Mouse (Mus musculus) thymus, postnatal 36 days (tissue): ENCODE results near the gene Poc1b.

ENCODE experiments used
- DNase-seq, 2 experiments: peaks; one replicate each; pipeline ENCODE4 v3.0.0; 2022; ENCODE audit warnings: mixed read lengths in 2 of 2

Gene Poc1b

DNA sequence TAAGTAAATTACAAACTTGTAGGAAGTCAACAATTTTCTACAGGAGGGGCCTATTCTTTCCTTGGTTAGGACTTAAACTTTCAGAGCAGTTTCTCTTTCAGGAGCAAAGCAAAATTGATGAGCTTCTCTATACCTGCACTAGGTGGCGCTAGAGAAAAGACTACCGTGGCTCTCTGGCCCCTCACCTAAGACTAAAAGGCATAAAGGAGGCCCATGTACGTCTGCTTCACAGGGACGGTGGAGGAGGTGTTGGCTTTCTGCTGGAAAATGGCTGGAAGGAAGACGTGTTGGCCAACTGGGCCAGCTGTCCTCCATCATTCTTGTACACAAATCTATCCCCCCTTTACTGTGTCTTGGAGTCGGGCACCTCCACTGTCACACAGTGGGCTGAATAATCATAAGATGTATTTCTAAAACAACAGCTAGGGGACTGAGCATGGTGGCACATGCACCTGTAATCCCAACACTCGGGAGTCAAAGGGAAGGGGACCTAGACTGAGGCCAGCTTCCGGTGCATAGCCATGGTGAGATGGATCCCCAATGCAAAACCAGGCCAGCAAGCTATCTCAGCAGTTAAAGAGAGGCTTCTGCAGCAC is 55.2 kb downstream of the Poc1b start:
- DNase-seq, result peak; percentile 30 to 33

DNA sequence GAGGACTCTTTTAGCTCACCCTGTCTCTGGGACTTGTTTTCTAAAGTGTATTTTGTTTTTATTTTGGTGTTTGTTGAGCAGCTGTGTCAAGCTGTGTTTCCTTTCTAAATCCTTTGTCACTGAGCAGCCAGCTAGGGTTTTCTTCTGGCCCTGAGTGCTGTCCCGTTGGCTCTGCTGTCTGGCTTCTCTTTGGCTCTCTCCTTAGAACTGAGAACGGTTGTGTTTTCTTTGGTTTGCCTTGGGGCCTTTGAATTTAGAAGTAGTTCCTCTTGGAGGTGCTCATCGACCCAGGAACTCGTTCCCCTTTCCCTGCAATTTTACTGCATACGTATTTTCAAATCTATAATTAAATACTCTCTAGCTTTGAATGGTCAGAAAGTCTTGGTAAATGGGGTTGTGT is 56.2 kb downstream of the Poc1b start:
- DNase-seq, result no peak

DNA sequence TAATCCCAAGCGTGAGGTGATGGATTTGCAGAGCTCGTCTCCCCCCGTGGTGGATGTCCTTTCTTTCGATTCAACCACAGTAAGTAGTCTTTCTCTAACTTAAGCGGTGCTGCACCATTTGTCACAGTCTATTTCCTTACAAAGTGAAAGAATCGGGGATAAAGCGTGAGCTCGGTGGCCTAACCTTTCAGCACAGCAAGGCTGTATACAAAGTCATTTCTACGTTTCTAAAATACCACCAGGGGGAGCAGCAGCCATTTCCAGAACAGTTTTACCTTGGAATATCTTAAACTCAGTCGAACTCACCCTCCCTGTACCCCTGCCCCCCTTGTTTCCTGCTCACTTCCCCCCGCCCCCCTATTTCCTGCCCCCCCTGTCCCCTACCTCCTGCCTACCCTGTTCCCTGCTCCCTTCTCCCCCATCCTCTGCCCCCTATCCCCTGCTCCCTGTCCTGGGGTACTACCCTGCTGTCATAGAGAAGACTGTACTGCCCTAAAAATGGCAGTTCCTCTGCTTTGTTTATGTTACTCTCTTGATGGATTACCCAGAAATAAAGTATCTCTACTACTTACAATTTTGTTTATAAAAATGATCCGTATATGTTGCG is 58.1 kb downstream of the Poc1b start:
- DNase-seq, result no peak

DNA sequence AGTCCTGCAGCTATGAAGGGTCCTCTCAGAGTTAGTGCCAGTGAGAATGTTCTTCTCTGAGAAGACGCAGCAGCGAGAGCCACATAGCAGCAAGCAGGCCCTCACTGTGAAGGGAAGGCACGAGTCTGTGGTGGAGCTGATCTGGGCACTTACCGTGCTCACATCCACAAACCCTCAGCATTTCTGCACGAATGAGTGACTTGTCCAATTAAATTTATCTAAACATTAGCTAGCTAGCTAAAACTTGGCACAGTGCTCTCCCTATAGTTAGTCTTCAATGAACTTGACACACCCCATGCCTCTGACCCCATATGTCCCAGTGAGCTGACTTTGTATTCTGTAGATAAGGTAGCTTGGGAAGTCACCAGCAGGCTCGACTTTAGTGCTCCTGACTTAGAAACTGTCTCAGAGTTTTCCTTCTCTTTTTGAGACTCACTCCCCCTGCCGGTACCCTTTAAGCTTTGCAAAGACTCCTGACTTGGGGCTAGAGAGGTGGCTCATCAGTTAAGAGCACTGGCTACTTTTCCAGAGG is 59.0 kb downstream of the Poc1b start:
- DNase-seq, result no peak

DNA sequence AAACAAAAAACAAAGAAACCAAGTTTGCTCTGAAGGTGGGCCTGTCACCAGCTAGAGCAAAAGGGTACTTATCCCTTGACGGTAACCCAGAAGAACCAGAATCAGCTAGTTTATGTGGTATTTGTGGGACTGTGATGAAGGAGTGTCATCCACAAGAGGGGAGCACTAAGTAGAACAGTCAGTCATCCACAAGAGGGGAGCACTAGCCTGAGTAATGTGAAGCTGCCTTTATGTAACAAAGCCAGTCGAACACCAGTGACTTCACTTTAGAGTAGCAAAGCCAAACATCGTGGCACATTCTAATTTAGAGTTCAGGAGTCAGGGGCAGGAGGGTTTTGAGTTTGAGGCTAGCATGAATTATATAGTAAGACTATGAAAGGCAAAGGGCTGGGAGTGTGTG is 59.6 kb downstream of the Poc1b start:
- no peak for DNase-seq

DNA sequence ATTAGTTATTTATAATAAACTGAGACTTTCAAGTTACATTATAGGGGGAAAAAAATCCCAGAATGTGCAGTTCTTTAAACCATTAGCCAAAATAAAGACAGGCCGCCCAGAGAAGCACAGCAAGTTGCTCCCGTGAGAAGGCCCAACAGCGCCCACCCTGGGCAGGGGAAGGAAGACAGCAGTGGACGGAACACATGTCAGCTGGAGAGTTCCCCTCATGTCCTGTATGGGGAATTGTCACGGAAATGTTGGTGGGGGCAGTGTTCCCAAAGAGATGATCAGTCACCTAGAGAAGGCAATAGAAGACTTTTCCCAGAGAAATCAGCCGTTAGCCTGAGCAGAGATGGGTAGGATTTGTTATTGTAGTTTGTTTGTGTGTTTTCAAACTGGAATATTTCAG is 61.6 kb downstream of the Poc1b start:
- peak in 1 of 2 experiments; percentile 34 for DNase-seq

DNA sequence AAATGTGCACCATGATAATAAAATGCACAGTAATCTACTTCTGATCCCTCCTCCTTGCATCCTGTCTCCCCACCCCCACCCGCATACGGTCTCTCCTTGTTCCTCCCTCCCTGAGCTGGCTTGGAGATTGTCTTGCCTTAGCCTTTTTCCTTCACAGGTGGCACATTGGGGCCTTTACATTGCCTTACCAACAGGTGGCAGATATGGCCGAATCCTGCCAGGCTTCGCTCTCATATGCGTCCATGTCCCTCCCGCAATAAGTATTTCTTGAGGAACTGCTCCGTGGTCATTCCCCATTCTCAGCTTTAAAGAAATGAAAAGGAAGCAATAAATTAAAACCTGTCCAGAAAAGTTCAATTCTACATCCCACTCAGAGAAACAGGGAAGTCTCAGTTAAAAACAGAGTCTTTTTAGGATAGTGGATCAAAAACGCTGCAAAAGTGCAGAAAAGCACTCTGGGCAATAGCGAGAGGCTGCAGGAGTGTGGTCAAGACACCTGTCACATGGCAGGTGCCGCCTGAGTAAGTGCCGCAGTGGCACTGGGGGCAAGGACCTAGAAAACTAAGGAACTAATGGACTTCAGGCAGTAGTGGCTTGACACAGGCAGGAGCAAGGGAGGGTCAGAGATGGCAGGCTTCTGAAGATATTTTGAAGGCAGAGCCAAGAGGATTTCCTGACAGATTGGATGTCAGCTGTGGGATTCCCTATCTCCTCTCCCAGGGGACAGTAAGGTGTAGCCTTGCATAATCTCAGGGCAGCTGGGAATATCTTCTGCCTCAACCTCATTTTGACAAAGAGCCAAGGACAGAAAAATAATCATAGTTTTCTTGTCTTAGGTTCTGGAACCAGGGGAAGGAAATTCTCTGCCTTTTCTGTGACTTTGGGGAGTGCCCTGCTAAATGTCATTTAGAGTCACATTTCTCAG is 62.3 kb downstream of the Poc1b start:
- DNase-seq, result peak; percentile 38 to 56

DNA sequence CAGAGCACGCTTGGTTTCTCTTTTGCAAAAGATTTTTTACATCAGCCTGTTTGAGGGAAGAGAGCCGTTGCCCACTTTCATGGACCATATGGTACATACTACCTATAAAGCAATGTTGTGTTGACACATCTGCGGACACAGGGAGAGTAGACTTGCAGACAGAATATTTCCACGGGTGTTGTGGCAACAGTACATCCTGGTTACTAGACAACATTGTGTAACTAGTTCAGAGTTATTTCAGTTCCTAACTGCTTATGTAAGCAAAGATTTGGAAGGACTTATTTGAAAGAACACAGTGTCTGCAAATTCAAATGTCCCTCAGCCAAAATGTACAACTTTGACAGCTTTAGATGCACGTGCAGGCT is 62.9 kb downstream of the Poc1b start:
- DNase-seq, result no peak

DNA sequence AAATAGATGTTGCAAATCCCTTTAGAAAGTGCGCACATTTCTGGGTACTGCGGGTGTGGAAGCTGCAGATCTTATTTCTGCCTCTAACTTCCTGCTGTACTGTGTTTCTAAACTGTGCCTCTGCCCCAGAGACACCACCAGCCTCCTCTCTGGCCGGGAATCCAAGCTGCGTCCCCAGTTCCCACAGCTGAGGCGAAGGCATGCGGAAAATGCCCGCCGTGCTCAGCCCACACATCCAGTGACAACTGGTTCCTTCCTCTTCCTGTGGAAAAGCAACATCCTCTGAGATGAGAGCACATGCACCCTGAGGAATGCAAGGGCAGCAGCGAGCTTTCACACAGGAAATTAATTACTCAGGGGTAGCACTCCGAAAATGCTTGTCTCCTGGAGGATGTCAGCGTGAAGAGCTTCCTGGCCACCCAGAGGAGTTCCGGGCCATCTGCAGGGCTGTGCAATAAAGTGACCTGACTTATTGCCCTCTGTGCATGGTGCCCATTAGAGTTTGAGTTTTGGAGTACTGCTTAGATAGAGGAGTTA is 65.2 kb downstream of the Poc1b start:
- DNase-seq, result peak; percentile 51 to 52

DNA sequence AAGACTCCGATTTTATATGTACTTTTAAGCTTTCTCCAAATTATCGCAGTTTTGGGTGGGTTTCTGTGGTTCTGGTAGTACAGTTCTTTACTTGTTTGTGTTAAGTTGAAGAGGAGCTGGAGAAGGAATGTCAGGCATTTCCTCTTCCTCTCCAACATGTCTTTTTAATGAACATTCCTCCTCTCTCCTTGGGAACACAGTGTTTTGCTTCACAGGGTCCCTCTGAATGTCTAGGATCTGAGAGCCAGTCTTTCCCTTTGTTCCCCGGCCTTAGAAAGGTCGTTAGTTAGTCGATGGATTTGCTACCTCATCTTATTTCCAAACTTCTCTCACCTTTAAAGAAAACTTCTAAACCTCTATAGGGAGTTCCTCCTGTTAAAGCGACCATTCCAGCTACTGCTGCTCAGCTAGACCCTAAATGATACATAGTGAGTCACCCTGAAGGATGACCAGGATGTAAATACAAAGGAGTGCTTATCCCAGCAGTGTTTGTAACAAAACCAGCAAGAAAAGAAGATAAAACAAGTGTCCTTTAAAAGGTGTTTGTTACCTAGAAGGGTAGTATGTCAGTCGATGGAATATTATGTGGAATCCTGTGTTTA is 66.2 kb downstream of the Poc1b start:
- DNase-seq, result no peak

DNA sequence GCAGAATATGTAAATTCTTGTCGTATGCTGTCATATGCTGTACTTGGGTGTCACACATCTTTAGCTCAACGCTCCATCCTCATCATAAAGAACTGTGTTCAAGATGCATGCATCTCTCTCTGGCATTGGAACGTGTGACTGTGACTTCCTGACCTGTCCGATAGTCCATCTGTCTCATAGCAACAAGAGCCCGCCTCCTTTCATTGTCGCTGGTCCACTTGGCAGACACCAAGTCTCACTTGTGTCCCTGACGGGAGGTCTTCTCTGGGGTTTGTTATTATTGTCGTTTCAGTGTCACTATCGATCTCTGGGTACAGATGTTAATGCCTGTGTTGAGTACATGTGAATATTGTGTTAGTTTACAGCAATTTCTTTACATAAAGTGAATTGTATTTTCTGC is 70.1 kb downstream of the Poc1b start:
- no peak for DNase-seq

DNA sequence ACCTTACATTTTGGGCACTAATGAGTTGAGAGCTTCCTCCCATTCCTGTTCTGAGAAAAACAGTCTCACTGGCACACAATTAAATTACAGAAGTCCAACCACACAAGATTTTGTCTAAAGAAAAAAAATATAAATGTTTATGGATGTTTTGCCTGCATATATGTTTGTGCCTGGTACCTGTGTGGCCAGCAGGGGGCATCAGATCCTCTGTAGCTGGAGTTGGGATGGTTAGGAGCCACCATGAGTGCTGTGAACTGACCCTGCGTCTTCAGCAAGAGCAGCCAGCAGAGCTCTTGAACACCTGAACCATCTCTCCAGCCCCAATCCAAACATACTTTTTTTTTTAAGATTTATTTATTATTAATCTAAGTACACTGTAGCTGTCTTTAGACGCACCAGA is 71.3 kb downstream of the Poc1b start:
- DNase-seq, result no peak

DNA sequence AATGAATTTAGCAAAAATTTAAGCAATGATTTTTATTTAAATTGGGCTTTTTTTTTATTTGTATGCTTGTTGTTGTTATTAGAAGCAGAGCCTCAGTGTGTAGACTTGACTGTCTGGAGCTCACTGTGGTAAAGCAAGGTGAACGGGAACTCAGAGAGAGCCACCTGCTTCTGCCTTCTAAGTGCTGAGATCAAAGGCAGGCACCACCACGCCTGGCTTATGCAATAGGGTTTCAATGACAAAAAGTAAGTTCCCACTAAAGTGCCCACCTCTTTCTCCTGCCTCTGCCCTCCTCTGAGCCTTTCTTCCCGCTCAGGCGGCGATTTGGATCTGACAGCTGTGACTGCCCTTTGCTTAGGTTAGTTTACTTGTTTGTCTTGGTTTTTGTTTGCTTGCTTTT is 72.3 kb downstream of the Poc1b start:
- peak in 1 of 2 experiments; percentile 49 for DNase-seq

DNA sequence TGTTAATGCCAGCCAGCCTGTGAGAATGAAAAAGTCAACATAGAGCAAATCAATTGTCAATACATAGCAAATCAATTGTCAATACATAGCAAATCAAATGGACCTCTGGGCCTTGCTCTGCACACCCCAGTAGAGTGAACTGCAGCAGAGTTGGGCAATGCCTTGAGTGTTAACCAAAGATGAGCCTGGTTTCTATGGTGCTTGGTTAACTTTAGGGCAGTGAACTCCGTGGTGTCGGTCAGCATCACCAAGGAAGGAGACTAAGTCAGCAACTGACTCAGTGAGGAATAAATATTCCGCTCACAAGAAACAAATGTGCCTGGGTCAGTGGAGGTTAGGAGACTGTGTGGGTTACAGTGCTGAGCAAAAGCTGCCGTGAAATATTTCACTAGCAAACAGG is 72.7 kb downstream of the Poc1b start:
- no peak for DNase-seq

DNA sequence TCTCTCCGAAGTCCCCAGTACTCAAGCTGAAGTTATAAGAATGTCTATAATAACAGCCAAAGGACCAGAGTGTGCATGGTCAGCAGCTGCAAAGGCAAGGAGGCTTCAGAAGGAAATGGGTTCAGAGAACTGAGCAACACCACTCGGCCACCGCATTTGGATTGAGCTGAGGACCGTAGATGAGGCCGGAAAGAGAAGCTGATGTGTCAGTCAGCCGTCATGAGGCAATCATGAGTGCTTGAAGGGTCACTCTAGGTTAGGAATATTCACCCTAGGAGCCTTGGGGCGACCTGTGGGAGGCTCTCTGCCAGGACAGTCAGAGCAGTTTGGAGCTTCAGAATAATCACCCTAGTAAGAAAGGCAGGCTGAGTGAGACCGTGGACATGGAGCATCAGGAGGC is 74.7 kb downstream of the Poc1b start:
- no peak for DNase-seq

DNA sequence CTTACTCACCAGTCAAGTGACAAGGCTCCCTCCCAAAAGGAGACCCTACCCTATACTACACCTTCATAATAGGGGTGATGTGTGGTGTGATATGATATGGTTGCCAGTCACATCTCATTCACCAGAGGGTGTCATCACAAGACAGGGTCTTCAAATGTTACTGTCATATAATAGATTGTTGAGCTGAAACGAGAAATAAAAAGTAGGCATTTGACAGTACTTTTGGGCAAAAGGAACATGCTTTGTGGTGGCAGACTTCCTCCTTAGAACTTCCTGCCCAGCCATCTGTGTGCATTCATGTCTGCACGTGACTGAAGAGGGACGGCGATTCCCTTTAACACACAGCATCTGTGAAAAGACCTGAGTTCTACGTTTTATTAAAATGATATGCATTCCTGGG is 75.3 kb downstream of the Poc1b start:
- DNase-seq, result peak; percentile 48 to 69

DNA sequence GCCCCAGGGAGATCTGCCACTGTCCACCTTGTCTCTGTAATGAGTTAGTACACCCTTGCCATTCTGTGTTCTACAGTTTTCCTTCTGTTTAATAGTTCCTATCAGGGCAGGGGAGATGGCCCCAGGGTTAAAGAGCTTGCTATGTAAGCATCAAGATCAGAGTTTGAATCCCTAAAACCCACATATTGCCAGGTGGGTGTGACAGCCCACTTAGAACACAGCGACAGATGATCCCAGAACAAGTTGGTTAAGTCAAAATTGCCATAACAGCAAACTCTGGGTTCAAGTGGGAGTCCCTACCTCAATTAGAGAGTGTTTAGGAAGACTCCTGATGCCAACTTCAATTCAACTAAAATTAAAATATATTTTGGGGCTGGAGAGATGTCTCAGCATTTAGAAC is 81.3 kb downstream of the Poc1b start:
- no peak for DNase-seq

DNA sequence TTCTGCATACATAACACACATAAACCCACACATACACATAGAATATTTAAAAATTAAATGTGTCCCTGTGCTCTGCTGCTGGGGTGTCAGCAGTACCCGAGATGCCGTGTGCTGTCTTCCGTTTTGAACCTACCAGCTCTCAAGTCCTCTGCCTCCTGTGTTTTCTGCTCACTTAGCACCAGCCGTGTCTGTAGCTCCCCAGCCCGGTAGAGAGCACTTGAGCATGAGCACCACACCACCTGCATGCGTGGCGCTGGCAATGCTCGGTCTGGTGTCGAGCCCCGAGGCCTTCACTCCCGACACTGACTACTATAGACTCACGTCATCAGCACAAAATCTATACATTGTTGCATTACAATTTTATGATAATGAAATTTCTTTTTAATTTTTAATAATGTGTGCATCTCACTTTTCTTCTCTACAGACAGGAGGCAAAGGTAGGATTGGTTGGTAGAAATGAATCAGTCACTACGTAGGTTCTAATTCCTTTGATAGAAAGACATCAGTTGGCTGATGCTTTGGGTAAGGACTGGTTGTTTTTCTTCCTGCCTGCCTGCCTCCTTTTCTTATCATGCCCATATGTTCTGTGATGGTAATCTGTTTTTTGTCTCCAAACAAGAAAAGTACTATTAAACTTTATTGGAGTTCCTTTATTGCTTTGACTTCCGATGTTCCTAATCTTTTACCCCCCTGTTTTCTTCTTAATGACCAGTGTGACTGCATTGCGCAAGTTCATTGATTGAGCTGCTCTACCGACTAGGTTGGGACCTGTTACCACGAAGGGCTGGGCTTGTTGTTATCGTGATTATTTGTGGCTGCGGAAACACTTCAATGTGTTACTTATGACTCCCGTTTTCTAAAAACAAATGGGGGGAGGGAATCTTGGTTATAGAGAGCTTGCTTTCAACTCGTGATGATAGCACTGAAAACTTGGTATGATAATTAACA is 82.1 kb downstream of the Poc1b start:
- no peak for DNase-seq

DNA sequence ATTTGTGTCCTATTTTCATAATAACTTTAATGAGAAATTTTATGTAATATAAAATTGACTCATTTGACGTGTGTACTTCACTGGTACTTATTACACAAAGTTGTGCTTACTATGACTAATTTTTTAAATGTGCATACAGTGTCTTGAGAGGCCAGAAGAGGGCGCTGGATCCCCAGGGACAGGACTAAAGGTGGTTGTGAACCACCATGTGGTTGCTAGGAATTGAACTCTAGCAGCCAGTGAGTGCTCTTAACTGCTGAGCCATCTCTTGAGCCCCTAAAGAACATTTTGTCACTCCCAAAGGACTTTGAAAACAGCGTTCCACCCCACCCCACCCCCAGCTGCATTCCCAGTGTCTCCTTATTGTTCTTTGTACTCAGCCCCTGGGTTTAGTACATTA is 84.0 kb downstream of the Poc1b start:
- peak; percentile 72 to 74 for DNase-seq

DNA sequence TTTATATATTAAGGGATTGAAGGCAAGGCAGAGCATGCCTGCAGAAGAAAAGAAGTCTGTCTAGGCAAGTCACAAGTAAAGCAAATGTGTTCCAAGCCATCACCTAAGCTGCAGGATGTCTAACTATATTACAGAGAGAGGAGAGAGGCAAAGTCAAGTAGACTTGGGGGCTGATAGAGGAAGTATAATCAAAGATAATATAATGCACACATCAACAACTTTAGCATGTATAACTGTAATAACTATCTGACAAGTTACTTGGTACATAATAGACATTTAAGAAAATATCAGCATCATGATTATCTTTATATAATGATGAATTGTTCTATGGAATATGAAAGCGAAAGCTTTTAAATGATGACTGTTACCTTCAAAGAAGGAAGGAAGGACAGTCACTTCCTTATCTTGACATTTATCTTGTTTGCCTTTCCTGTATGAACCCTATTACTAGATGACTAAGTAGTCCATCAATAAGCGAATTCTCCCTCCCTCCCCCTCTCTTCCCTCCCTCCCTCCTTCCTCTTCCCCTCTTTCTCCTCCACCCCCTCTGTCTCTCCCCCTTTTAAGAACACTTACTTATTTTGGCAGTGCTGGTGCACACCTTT is 87.7 kb downstream of the Poc1b start:
- DNase-seq, result no peak

DNA sequence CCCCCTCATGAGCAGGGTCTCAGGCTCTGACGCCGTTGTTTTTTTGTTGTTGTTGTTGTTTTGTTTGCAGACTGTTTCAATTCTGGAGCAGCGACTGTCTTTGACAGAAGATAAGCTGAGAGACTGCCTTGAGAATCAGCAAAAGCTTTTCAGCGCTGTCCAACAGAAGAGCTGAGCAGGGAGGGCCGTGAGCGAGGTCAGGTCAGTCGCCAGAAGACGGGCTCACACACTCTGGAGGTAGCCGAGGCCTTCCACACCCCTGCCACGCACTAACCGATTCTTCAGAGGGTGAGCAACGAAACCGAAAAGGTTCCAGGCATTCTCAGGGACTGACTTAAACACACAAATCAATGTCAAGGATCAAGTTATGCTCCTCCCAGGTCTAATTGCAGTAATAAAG is 89.7 kb downstream of the Poc1b start:
- no peak for DNase-seq

DNA sequence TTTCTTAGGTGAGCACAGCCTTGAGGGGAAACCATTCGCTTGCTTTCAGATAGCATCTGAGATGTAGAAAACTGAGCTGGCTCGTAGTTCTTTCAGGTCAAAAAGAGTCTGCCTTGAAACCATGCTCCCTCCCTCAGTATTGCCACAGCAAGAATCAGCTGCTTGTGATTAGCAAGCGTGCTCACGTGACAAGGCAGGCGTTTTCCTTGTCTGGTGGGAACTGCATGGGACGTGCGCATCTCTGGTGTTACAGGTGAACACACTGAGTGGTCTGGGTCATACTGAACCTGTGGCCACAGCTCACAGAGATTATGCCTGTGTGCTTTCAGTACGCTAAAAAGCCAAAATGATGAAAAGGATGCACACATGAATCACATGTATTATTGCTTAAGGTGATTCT is 90.3 kb downstream of the Poc1b start:
- no peak for DNase-seq
